Mouse (Mus musculus) megakaryocyte, embryonic 14.5 days (primary cell): Measurements from ENCODE around the gene Baiap3.

Experiments
- FLI1 ChIP-seq: IDR thresholded peaks from 2 replicates; pipeline ENCODE4 v1.6.1; 2012; ENCODE audit warnings: low read length, inconsistent platforms, mixed read lengths
- GATA1 ChIP-seq: IDR thresholded peaks from 3 replicates; pipeline ENCODE4 v1.6.1; 2012; ENCODE audit warnings: mixed read lengths, low read length, inconsistent platforms, borderline replicate concordance

DNA sequence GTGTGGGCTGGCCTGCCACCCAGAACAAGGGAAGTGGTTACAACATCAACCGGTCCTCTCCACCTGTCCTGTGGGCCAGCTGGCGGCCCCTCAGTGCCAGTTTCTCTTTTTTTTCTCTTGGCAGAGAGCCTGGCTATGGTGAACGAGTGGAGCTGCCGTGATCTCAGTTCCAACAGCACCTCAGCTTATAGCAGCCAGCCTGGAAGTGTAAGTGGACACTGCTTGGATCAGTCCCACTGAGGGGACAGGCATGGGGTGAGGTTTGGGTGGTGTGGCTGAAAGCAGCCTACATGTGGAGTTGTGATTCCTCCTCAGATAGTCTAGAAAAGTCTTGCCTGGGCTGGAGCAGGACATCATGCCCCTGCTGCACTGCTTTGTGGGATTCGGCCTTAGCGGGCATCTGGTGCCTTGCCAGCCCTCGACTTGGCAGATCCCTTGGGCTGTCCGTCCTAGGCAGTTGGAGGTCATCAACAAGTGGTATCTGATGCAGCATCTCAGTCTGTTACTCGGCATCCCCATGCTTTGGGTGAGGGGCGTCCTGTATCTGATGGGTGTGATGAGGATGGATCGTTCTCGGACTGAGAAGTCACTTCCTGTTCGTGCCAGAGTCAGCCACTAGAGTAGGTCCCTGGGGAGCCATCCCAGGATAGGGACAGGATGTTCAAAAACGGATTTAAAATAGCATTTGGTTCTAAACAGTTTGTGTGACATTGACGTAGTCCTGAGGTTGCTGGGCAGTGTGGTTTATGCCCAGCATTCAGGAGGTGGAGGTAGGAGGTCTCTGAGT lies 45.3 kb downstream of the Baiap3 start:
- TF ChIP-seq GATA1 (no peak), FLI1 (no peak)
